Mouse (Mus musculus) G1E (cell line): Measurements from ENCODE around the gene Krtcap2. TPM values are rescaled to one million over a fixed set of nuclear protein-coding genes. Genes with fewer than 3 reads are reported as not detected.
A peak's percentile ranks its signal among the peaks of the same experiment; 100 is the strongest.

Experiments
- ATAC-seq: 2 replicates; pipeline ENCODE4 v1.8.0; 2016; ENCODE audit warnings: mild to moderate bottlenecking; ENCODE audit not compliant: insufficient number of reproducible peaks, poor library complexity, low FRiP score, severe bottlenecking; ENCODE audit errors: extremely low read depth
- DNase-seq: peaks from one replicate; pipeline ENCODE4 v3.0.0; 2012; ENCODE audit warnings: low spot score
- H3K27me3 ChIP-seq: 2 replicates; pipeline ENCODE4 v1.6.1; 2012; ENCODE audit warnings: mild to moderate bottlenecking, low read length, inconsistent platforms; ENCODE audit not compliant: insufficient read depth
- H3K36me3 ChIP-seq: replicated peaks from 2 replicates; pipeline ENCODE3; 2012; ENCODE audit warnings: mild to moderate bottlenecking, inconsistent platforms
- H3K4me1 ChIP-seq: 2 replicates; pipeline ENCODE4 v1.6.1; 2012; ENCODE audit warnings: low read depth, low read length, inconsistent platforms, mixed read lengths; ENCODE audit not compliant: insufficient read depth
- H3K4me3 ChIP-seq: 2 replicates; pipeline ENCODE4 v1.5.1; 2012; ENCODE audit warnings: low read depth, mild to moderate bottlenecking, inconsistent platforms, low read length, moderate library complexity, mixed read lengths
- H3K9me3 ChIP-seq: replicated peaks from 2 replicates; pipeline ENCODE4 v1.6.1; 2012; ENCODE audit warnings: inconsistent platforms
- CTCF ChIP-seq: IDR thresholded peaks from 2 replicates; pipeline ENCODE4 v1.5.1; 2012; ENCODE audit warnings: low read depth, low read length, inconsistent platforms, mixed read lengths
- GATA1 ChIP-seq: IDR thresholded peaks from 2 replicates; pipeline ENCODE4 v1.6.1; 2012; ENCODE audit warnings: borderline replicate concordance, low read length, inconsistent platforms, mixed read lengths
- GATA2 ChIP-seq: IDR thresholded peaks from 2 replicates; pipeline ENCODE4 v1.6.1; 2012; ENCODE audit warnings: low read depth, low read length, inconsistent platforms, borderline replicate concordance
- POLR2AphosphoS5 ChIP-seq: IDR thresholded peaks from 2 replicates; pipeline ENCODE4 v1.6.1; 2012; ENCODE audit warnings: low read depth, low read length, inconsistent platforms; ENCODE audit not compliant: insufficient replicate concordance
- TAL1 ChIP-seq: conservative IDR thresholded peaks from 2 replicates; pipeline ENCODE4 v1.6.1; 2012; ENCODE audit warnings: low read depth, low read length, inconsistent platforms, mixed read lengths
- polyA plus RNA-seq: library from polyadenylated mRNA; stranded (reverse); fragments of >175 nt; gene quantifications from 2 replicates; pipeline ENCODE4 v1.2.3, GENCODE M21; 2012
- total RNA-seq, 2 experiments: library from RNA; stranded (forward) in 1 of 2; stranded (reverse) in 1 of 2; fragments of 200-1000 nt in 1 of 2; fragments of >200 nt in 1 of 2; fragmentation: Nextera tagmentation in 1 of 2; gene quantifications; 2 replicates each; pipeline ENCODE4 v1.2.3; 2014 to 2017

Krtcap2 gene
- total and polyA plus RNA-seq, 3 experiments = 86.4 to 145 (median 132) TPM

- no peak for ATAC-seq
- H3K4me1 ChIP-seq = peaks cover 30% of the 10 kb centered on the region
Measured at GRCm38 (mm10) chr3:89224796-89225195, 21.0 kb upstream of the Krtcap2 start.

DNA sequence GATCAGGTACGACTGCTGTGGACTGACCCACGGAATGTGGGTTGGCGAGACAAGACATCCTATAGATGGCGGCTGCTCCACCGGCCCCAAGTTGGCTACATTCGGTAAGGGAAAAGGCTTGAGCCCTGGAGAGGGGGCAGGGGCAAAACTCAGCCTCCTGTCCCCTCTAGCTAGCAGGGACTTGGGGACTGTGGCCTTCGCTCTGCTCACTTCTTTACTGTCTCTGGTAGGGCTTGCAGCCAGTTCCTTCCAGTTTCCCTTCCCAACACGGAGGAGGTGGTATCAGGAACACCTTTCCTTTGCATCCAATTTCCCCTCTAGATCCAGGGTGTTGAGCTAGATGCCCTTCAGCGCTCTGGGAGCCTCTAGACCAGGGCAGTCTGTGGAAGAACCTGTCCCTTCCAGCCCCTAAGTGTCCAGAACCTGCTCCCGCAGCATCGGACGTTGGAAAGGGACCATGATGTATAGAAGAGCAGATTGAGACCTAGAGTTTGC, 20.4 kb upstream of the Krtcap2 start:
- Histone ChIP-seq H3K4me1 (peaks cover 30% of the 10 kb centered on the region), H3K36me3 (no peaks in the 10 kb centered on the region), H3K9me3 (no peaks in the 10 kb centered on the region), H3K4me3 (no peak overlapping the region), H3K27me3 (peaks cover 73% of the 10 kb centered on the region)
- TF ChIP-seq CTCF = no peak
- TF ChIP-seq GATA2 = no peak
- TF ChIP-seq GATA1 = no peak
- no peak for TF ChIP-seq TAL1
- no peak for TF ChIP-seq POLR2AphosphoS5
- DNase-seq (no peak), ATAC-seq (no peak)

More at GRCm38 (mm10) chr3:89224796-89225195, 21.0 kb upstream of the Krtcap2 start:
- TF ChIP-seq GATA1 (no peak), POLR2AphosphoS5 (no peak), TAL1 (no peak), CTCF (no peak), GATA2 (no peak)
- no peaks in the 10 kb centered on the region for H3K36me3 ChIP-seq
- H3K9me3 ChIP-seq = no peaks in the 10 kb centered on the region
- H3K27me3 ChIP-seq = peaks cover 68% of the 10 kb centered on the region
- DNase-seq = no peak
- no peak overlapping the region for H3K4me3 ChIP-seq

DNA sequence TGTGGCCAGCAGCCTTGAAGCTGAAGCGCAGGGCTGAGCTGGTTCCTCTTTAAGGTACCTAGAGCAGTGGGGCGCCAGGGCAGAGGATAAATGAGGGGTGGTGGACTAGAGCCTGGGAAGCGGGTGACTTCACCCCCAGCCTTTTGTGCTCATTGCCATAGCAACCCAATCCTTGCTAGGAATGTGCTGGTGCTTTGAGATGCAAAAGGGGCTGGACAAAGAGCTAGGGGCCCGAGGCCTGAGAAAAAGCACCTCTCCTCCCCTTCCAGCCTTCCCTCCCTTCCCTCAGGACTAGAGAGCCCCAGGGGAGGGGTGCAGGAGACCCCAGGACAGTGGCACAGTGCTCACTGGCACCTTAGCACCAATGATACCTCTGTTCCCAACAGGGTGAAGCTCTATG, 19.8 kb upstream of the Krtcap2 start:
- H3K4me1 ChIP-seq = peaks cover 30% of the 10 kb centered on the region
- H3K9me3 ChIP-seq = no peaks in the 10 kb centered on the region
- peaks cover 79% of the 10 kb centered on the region for H3K27me3 ChIP-seq
- ATAC-seq (no peak), DNase-seq (no peak)
- H3K4me3 ChIP-seq = no peak overlapping the region
- TF ChIP-seq POLR2AphosphoS5 (no peak), GATA1 (no peak), GATA2 (no peak), CTCF (no peak), TAL1 (no peak)
- no peaks in the 10 kb centered on the region for H3K36me3 ChIP-seq

DNA sequence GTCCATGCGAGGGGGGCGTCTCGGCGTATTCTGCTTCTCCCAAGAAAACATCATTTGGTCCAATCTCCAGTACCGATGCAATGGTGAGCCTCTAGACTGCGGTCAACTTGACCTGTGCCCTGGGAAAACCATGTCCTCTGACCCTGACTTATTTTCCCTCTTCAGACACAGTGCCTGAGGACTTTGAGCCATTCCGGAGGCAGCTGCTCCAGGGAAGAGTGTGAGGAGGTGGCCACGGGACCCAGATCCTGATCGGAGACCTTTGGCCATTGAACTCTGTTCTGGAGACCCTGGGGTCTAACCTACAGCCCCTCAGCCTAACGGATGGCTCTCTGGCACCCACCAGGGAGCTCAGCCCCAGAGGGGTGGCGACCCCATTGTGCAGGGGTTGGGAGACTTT, 19.4 kb upstream of the Krtcap2 start:
- Histone ChIP-seq H3K36me3 (no peaks in the 10 kb centered on the region), H3K27me3 (peaks cover 80% of the 10 kb centered on the region), H3K9me3 (no peaks in the 10 kb centered on the region), H3K4me3 (no peak overlapping the region), H3K4me1 (peaks cover 30% of the 10 kb centered on the region)
- DNase-seq = no peak
- TF ChIP-seq TAL1 = no peak
- no peak for TF ChIP-seq GATA2
- no peak for TF ChIP-seq CTCF
- TF ChIP-seq POLR2AphosphoS5 = no peak
- TF ChIP-seq GATA1 = no peak
- ATAC-seq = no peak

- Histone ChIP-seq H3K36me3 (no peaks in the 10 kb centered on the region), H3K4me3 (peak within 1 kb of the TSS; percentile 65; the same call in 1 of the 2 replicates), H3K9me3 (no peaks in the 10 kb centered on the region), H3K27me3 (peaks cover 85% of the 10 kb centered on the region), H3K4me1 (peaks cover 30% of the 10 kb centered on the region)
- ATAC-seq (no peak), DNase-seq (no peak)
- TF ChIP-seq GATA1 = no peak
- TF ChIP-seq CTCF = no peak
- TF ChIP-seq POLR2AphosphoS5 = no peak
- TF ChIP-seq TAL1 = no peak
- TF ChIP-seq GATA2 = no peak
Measured at GRCm38 (mm10) chr3:89226900-89227299, 18.9 kb upstream of the Krtcap2 start, which contains the start of gene Mtx1. Gene Mtx1 (minus strand): TSS chr3:89227088.

DNA sequence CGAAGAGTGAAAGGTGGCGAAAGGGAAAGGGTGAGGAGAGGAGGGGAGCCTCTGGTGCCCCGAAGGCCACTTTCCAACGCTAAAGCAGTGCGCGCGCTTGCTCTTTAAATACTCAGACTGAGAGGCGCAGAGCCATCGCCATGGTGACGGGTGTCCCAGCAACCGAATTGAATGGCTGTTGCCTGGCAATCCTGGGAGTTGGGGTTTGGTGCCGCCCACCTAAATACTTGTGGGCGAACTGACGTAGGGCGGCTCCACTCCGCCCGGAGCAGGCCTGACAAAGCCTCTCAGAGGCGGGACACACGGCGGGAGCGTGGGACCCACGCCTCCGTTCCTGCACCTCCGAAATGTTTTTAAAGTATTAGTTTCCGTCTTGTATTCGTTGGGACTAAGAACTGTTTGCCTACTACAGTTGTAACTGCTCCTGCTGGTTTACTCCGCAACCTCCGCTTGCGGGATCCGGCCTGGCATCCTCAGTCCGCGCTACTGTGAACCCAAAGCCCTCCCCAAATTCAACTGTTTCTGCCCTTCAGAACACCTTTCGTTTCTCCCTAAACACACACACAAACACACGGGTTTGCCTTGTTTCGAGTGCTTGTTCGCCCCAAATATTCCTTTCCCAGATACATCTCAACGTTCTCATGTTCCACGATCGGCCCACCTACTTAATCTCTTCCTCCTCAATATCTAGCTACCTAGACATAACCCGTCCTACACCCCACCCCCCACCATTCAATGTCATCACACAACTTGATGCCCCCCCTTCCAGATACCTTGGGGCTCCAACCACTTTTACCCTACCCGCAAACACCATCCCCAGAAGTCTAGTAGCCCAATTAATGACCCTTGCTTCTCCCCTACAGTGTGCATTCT, 18.2 kb upstream of the Krtcap2 start:
- DNase-seq (peak; percentile 56), ATAC-seq (no peak)
- no peaks in the 10 kb centered on the region for H3K9me3 ChIP-seq
- peaks cover 33% of the 10 kb centered on the region for H3K4me1 ChIP-seq
- peak overlapping the region; percentile 65; the same call in 1 of the 2 replicates for H3K4me3 ChIP-seq
- no peaks in the 10 kb centered on the region for H3K36me3 ChIP-seq
- no peak for TF ChIP-seq POLR2AphosphoS5
- TF ChIP-seq CTCF = no peak
- TF ChIP-seq GATA2 = no peak
- TF ChIP-seq GATA1 = no peak
- TF ChIP-seq TAL1 = no peak
- H3K27me3 ChIP-seq = peaks cover 90% of the 10 kb centered on the region
